Mouse (Mus musculus) heart, adult 2 months (tissue): ENCODE measurements at regions not wholly inside any gene's neighbourhood (a gene's known extent, or its start where the extent isn't known, plus 50 kb on each side); places are given as distances from the start of the nearest gene placed in this dataset.

Source experiments
- DNase-seq, 2 experiments: peaks; one replicate each; pipeline ENCODE4 v3.0.0; 2021
- H3K27ac ChIP-seq: fragments of 200-600 bp; 2 replicates; pipeline ENCODE4 v1.8.1; 2022
- H3K27me3 ChIP-seq: fragments of 200-500 bp; 2 replicates; pipeline ENCODE4 v1.6.1; 2012; ENCODE audit warnings: mild to moderate bottlenecking, low read length, inconsistent platforms, mixed read lengths; ENCODE audit not compliant: control insufficient read depth, insufficient read depth
- H3K36me3 ChIP-seq: fragments of 200-500 bp; 2 replicates; pipeline ENCODE4 v1.6.1; 2012; ENCODE audit warnings: low read length, inconsistent platforms; ENCODE audit not compliant: control insufficient read depth, insufficient read depth
- H3K4me1 ChIP-seq: fragments of 200-500 bp; 2 replicates; pipeline ENCODE4 v1.6.1; 2011; ENCODE audit warnings: low read length; ENCODE audit not compliant: control insufficient read depth, insufficient read depth
- H3K4me3 ChIP-seq: fragments of 200-600 bp; 2 replicates; pipeline ENCODE4 v1.8.1; 2022
- H3K79me2 ChIP-seq: fragments of 200-500 bp; replicated peaks from 2 replicates; pipeline ENCODE4 v1.6.1; 2012; ENCODE audit warnings: mild to moderate bottlenecking, inconsistent platforms, low read length, moderate library complexity, mixed read lengths; ENCODE audit not compliant: control insufficient read depth, insufficient read depth
- H3K9ac ChIP-seq: fragments of 200-500 bp; 2 replicates; pipeline ENCODE4 v1.6.1; 2012; ENCODE audit warnings: low read depth, mild to moderate bottlenecking, control low read depth, inconsistent platforms, low read length, mixed read lengths
- CTCF ChIP-seq: fragments of 200-600 bp; IDR thresholded peaks from 2 replicates; pipeline ENCODE4 v1.8.1; 2022; ENCODE audit warnings: antibody characterized with exemption, mild to moderate bottlenecking, moderate library complexity
- EP300 ChIP-seq: fragments of 200-500 bp; IDR thresholded peaks from 2 replicates; pipeline ENCODE4 v1.6.1; 2011; ENCODE audit warnings: low read depth, low read length, control low read depth; ENCODE audit not compliant: insufficient read depth
- POLR2A ChIP-seq: fragments of 200-500 bp; IDR thresholded peaks from 2 replicates; pipeline ENCODE4 v1.6.1; 2011; ENCODE audit warnings: mild to moderate bottlenecking, low read depth, low read length, control low read depth; ENCODE audit not compliant: insufficient read depth
- WGBS: fragments of 180-500 bp; shearing (Covaris S2); methylation state at CpG from one replicate; pipeline ENCODE4 v1.1.7; 2018; 5-methylcytosine and 5-hydroxymethylcytosine counted together
- intact Hi-C: fragments of 180-260 bp; cut with DNase I; formaldehyde crosslinking; loops from one replicate; pipeline ENCODE4 v1.15.1; 2025

DNA sequence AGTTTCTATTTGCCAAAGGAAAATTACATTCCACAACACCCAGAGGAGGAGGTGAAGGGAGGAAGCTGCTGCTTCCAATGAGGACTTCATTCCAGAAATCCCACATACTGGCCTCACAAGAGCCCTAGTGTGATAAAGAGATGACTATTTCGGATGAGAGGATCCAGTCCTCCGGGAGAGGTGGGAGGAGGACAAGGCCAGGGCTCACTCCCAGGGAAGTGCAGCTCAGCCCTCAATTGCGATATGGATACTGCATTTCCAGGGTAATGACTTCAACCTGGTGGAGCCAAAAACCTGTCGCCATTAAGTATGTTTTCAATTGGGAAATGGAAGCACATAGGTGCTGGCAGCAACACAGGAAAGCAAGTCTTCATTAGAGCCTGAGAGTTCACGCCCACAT lies 74.7 kb upstream of the Dynlrb2 start:
- Histone ChIP-seq H3K9ac (no peak overlapping the region), H3K4me1 (no peaks in the 10 kb centered on the region), H3K36me3 (no peaks in the 10 kb centered on the region), H3K4me3 (no peak overlapping the region), H3K79me2 (no peaks in the 10 kb centered on the region), H3K27me3 (no peaks in the 10 kb centered on the region), H3K27ac (no peak overlapping the region)
- TF ChIP-seq EP300 (no peak), POLR2A (no peak), CTCF (no peak)
- WGBS: 48% methylated on average over 5 of the region's 5 CpGs
- intact Hi-C loops: no loop called here
- DNase-seq: peak; percentile 30 to 52

- no peaks in the 10 kb centered on the region for H3K36me3 ChIP-seq
- intact Hi-C loops: no loop called here
- no peak overlapping the region for H3K9ac ChIP-seq
- H3K27ac ChIP-seq: no peak overlapping the region
- H3K79me2 ChIP-seq: no peaks in the 10 kb centered on the region
- DNase-seq: no peak
- no peaks in the 10 kb centered on the region for H3K4me1 ChIP-seq
- H3K4me3 ChIP-seq: no peak overlapping the region
- WGBS: 63% methylated on average over 6 of the region's 6 CpGs
- no peak for TF ChIP-seq CTCF
- TF ChIP-seq EP300: no peak
- TF ChIP-seq POLR2A: no peak
- no peaks in the 10 kb centered on the region for H3K27me3 ChIP-seq
Measured at GRCm38 (mm10) chr8:116429649-116430048, 75.1 kb upstream of the Dynlrb2 start.

- WGBS: 60% methylated on average over 6 of the region's 6 CpGs
Measured at GRCm38 (mm10) chr8:116422826-116423225, 81.9 kb upstream of the Dynlrb2 start.

DNA sequence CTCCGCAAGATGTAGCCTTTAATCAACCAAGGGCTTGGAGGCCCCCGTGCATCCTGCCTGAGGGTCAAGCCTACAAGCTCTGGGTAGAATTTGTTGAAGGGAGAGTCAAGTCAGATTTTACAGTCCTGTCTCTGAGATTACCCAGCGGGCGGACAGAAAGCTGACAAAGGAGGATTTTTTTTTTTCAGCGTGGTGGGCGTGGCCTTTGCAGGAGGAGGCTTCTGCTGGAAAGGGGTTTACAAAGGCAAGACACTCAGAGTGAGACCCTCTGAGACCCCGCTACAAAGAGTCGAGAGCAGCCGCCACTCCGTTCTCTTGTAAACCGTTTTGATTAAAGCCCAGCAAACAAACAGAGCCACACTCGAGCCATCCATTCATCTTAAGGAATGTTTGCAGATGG lies 92.1 kb upstream of the Dynlrb2 start:
- Histone ChIP-seq H3K9ac (no peak overlapping the region), H3K27me3 (no peaks in the 10 kb centered on the region), H3K36me3 (no peaks in the 10 kb centered on the region), H3K27ac (no peak overlapping the region), H3K4me3 (no peak overlapping the region), H3K79me2 (no peaks in the 10 kb centered on the region), H3K4me1 (no peaks in the 10 kb centered on the region)
- intact Hi-C loops: no loop called here
- 57% methylated on average over 12 of the region's 12 CpGs for WGBS
- no peak for DNase-seq
- no peak for TF ChIP-seq CTCF
- TF ChIP-seq EP300: no peak
- no peak for TF ChIP-seq POLR2A

More at GRCm38 (mm10) chr8:116422826-116423225, 81.9 kb upstream of the Dynlrb2 start:
- Histone ChIP-seq H3K27ac (no peak overlapping the region), H3K4me1 (no peaks in the 10 kb centered on the region), H3K36me3 (no peaks in the 10 kb centered on the region), H3K79me2 (no peaks in the 10 kb centered on the region), H3K9ac (no peak overlapping the region), H3K27me3 (no peaks in the 10 kb centered on the region), H3K4me3 (no peak overlapping the region)
- peak in 1 of 2 experiments; percentile 11 for DNase-seq
- intact Hi-C loops: no loop called here
- TF ChIP-seq POLR2A: no peak
- no peak for TF ChIP-seq EP300
- no peak for TF ChIP-seq CTCF

GRCm38 (mm10) chr8:116410041-116410440 lies 94.7 kb upstream of the Dynlrb2 start:
- no peaks in the 10 kb centered on the region for H3K27me3 ChIP-seq
- WGBS: 52% methylated on average over 5 of the region's 5 CpGs
- no peak overlapping the region for H3K9ac ChIP-seq
- no peak overlapping the region for H3K4me3 ChIP-seq
- intact Hi-C loops: no loop called here
- H3K79me2 ChIP-seq: no peaks in the 10 kb centered on the region
- H3K36me3 ChIP-seq: no peaks in the 10 kb centered on the region
- no peak for DNase-seq
- no peak for TF ChIP-seq CTCF
- TF ChIP-seq EP300: no peak
- TF ChIP-seq POLR2A: no peak
- no peaks in the 10 kb centered on the region for H3K4me1 ChIP-seq
- no peak overlapping the region for H3K27ac ChIP-seq

GRCm38 (mm10) chr8:116409011-116409410 lies 95.8 kb upstream of the Dynlrb2 start:
- WGBS: 76% methylated on average over 6 of the region's 6 CpGs
- no peak overlapping the region for H3K27ac ChIP-seq

More at GRCm38 (mm10) chr8:116409011-116409410, 95.8 kb upstream of the Dynlrb2 start:
- H3K27me3 ChIP-seq: no peaks in the 10 kb centered on the region
- no peak for DNase-seq
- intact Hi-C loops: no loop called here
- TF ChIP-seq CTCF (no peak), EP300 (no peak), POLR2A (no peak)
- no peaks in the 10 kb centered on the region for H3K36me3 ChIP-seq
- no peaks in the 10 kb centered on the region for H3K4me1 ChIP-seq
- no peaks in the 10 kb centered on the region for H3K79me2 ChIP-seq
- H3K9ac ChIP-seq: no peak overlapping the region
- no peak overlapping the region for H3K4me3 ChIP-seq
